Mouse (Mus musculus) 3T3-L1 (cell line): Measurements from ENCODE around the gene Prkcd.
A peak's percentile ranks its signal among the peaks of the same experiment; 100 is the strongest.

Source experiments
- DNase-seq: peaks from one replicate; pipeline ENCODE4 v3.0.0-alpha.2; 2015; ENCODE audit warnings: low read depth, low spot score

The Prkcd gene

GRCm38 (mm10) chr14:30625856-30626726 lies at the start of gene Prkcd:
Gene Prkcd (minus strand): TSS chr14:30626210.
- peak; percentile 82 for DNase-seq

DNA sequence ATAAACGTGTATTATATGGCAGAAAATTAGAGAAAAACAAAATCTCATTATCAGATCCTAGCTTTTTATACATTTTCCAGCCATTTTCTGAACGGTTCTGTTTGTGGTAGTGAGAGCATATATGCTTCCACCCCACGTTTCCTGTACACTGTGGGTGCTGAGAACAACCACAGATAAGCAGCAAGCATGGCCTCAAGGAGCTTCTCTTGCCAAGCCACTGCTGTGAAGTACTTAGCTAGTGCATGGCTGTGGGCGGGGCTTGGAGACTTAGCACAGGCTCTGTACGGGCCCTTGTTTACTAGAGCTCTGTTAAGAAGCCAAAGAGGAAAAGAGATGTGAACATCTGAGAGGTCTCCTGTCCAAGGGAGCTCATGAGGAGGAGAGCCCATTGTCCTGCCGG lies 48.9 kb upstream of the Prkcd start:
- no peak for DNase-seq

- DNase-seq = peak; percentile 91
Observed at GRCm38 (mm10) chr14:30671986-30672312, 45.9 kb upstream of the Prkcd start.

GRCm38 (mm10) chr14:30671095-30671985 lies 45.3 kb upstream of the Prkcd start:
- peak; percentile 70 for DNase-seq

DNA sequence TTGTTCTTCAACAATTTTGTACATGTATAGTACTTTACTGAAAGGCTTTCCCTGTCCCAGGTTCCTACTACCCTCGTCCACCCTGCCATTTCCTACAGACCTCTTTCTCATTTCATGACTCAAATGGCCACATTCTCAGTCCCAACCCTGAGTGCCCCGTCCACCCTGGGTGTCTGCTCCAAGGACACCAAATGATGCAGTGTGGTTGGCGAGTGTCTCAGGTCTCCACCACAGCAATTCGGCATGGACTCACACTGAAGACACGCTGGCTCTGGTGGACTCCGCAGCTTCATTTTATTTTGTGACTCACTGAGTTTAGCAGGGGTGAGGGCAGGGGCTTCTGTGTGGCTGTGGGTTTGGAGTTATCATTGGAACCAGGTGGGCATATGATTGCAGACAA lies 44.2 kb upstream of the Prkcd start:
- no peak for DNase-seq

DNA sequence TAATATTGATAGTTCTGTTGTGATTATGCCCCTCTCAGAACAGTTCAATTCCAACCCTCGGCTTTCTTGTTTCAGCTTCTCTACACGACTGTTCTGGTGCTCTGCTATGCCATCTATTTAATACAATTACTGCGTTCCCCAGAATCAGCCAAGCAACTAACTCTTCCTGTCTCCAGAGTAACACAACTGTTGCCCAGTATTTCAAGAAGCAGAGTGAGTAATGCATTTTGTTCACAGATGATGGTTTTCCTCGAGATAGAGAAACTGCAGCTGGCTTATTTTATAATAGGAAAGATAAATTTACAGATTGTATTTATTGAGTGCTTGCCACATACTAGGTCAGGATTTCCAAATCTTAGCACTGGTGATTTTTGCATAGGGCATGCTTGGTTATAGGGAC lies 40.6 kb upstream of the Prkcd start:
- DNase-seq = no peak

DNA sequence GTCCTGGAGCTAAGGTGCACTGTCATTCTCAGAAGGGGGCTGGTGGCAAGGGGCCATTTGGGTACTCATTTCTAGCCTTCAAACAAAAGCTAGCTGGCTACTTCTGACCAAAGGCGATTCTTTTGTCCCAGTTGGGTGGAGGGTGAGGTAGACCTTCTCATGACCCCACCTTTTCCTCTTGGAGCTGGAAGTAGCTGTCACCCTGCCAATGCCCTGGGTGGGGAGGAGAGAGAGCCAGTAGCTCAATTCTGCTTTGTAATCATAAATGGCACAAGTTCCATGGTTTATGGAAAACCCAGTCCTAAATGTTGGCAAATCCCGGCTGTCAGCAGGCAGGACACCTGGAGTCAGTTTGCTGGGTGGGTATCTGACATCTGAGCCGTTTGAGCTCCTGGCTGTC lies 40.1 kb upstream of the Prkcd start:
- DNase-seq = no peak

DNA sequence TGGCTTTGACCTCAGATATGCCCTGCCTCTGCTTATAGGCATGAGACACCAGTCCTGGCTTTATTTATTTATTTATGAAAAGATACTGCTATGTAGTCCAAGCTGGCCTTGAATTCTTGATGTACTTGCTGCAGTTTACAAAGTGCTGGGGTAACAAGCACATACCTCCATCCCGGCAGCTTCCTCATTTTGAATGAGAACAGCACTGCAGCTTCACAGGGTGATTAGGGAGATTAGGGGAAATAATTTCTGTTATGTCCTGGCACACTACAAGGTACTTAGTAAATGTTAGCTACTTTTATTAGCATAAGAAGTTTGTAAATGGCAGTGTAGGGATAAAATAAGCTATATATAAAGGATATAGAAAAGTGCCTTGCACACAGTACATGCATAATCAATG lies 29.5 kb upstream of the Prkcd start:
- no peak for DNase-seq

DNA sequence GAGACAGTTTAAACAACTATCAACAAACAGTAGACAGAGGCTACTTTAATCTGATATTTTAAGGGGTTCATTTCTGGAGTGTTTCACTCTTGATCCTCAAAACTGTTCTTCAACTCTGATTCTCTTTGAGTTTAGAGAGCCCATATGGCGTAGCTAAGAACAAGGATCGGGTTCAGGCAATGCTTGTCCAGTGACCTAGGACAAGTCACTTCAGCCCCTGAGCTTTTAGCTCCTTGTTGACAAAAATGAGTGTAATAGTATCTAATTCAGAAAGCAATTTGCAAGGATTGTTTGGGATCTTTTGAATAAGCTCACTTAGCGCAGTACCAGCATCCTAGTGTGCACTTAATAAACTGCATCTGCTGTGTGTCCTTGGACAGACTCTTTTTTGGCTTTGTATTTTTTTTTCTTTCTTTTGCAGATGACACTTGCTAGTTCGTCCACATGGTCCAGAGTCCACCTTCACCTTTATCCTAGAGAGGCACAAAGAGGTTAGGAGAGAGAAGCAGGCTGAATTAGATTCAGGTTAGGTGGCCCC lies 28.8 kb upstream of the Prkcd start:
- no peak for DNase-seq

DNA sequence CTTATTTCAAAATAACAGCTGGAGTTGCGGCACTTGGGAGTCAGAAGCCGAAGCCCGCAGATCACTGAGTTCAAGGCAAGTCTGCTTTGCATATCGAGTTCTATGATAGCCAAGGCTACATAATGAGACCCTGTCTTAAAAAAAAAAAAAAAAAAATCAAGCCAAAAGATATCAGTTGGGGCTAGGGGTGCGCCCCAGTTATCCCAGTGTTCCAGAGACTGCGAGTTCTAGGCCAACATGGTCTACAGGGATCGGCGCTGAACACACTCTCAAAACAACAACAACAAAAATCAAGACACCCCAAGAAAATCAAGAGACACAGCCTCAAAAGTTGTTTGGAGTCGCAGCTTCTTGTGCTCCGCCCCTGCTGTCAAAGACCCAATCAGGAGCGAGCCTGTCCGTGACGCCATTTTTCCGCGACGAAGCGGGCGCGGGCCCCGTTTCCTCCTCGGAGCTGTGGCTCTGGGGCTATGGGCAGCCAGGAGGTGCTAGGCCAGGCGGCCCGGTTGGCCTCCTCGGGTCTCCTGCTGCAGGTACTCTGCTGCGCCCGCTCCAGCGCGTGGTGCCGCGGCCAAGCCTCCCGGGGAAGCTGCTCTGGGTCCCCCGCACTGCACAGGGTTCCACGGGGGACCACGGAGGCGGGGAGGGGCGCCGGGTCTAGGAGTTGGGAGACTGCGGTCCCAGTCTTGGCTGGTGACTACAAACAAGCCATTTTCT lies 28.1 kb upstream of the Prkcd start, which contains the start of gene Rft1:
Gene Rft1 (plus strand): TSS at position 418 of the 717 bp plus-strand sequence.
- DNase-seq = peak; percentile 87

DNA sequence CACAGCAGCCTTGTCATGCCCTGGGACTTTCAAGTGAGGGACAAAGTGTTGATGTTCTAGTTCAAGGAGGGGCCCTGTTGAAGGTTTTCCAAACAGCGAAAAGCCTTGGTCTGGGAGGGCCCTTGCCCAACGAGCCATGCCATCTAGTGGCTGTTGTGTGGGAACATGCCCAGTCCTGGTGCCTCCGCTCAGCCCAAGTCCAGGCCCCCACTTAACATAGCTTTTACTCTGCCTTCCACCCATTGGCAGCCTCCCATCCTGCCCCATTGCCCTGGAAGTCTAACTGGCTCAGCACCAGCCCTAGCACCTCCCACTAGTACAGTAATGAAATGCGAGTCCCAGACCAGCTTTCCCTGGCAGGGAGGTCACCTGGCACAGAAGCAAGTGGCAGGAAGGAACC lies 25.0 kb upstream of the Prkcd start:
- DNase-seq = peak; percentile 80

DNA sequence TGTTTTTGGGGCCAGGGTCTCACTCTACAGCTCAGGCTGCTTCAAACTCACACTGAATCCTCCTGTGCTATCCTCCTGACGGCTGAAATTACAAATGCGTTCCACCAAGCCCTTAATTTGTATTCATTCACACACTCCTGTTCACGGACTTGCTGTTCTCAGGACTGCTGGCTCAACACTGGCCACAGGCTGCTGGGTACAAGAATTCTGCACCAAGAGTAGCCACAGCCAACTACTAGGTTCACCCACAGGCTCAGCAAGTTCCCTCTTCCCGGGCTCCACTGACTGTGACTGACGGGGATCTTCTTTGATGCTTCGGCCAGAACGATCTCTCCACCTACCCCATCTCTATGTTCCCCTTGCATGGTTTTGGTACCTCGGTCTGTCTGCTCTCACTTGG lies 23.7 kb upstream of the Prkcd start:
- no peak for DNase-seq

DNA sequence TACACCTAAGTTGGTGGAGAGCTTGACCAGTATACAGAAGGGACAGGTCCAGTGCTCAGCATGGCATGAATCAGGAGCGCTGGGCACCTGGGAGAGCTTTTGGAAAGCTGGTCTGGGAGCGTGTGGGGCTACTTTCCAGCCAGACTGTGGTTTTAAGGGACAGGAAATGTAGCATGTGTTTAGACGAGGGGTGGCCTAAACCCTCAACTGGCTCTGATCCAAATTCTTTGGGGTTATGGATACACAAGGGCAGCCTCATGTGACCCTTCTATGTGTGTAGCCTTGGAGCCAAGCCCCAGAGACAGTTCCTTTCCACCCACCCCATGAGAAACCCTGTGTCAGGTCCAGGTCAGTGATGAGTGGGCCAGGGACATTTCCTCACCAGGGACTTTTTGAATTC lies 22.5 kb upstream of the Prkcd start:
- DNase-seq = peak; percentile 53

- no peak for DNase-seq
Observed at GRCm38 (mm10) chr14:30646486-30646885, 20.5 kb upstream of the Prkcd start.

DNA sequence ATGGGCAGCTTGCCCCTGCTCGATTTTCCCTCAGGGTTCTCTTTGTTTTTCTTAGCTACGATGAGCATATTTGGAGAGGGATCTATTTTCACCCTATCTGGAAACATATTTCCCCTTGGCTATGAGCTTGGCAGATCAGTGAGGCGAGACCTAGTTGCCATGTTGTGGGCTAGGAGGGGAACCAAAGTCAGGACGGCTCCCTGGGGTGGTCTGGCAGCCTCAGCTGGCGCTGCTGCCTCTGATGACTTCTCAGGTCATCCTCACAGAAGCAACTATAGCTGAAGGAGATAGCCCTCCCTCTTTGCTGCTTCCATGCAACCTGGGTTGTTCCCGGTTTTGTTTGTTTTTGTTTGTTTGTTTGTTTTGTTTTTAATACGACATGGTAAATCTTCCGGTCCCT lies 19.1 kb upstream of the Prkcd start:
- DNase-seq = no peak

- peak; percentile 68 for DNase-seq
Observed at GRCm38 (mm10) chr14:30644026-30644425, 18.0 kb upstream of the Prkcd start.

- no peak for DNase-seq
Observed at GRCm38 (mm10) chr14:30641748-30642147, 15.7 kb upstream of the Prkcd start.

GRCm38 (mm10) chr14:30638686-30639085 lies 12.7 kb upstream of the Prkcd start:
- DNase-seq = no peak

- DNase-seq = peak; percentile 40
Observed at GRCm38 (mm10) chr14:30638009-30638408, 12.0 kb upstream of the Prkcd start.

DNA sequence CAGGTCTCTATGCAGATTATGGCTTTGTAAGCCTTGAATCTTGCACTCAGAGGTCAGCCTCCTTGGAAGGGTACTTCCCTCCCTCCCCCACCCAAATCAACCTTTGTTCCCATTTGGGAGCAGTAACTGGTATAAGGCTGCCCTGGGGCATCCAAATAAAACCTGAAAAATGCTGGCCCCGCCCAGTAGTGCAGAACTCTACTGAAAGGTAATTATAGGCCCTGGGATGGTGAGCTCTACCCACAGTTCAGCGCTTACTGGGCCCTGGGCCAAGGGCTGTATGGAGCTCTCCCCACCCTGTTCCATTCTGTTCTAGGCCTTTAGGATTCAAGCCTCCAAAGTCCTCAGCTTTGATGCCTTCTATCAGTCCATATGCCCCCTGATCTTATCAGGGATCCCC lies 11.1 kb upstream of the Prkcd start:
- peak; percentile 41 for DNase-seq

- no peak for DNase-seq
Observed at GRCm38 (mm10) chr14:30636499-30636898, 10.5 kb upstream of the Prkcd start.
